Mouse (Mus musculus) regulatory T cell (primary cell): ENCODE data around the gene Rtn2.

ENCODE experiments used
- in situ Hi-C: fragments of 300-600 bp; cut with MboI, MseI; formaldehyde crosslinking; loops from one replicate; pipeline ENCODE4 v1.15.1; 2025; ENCODE audit warnings: high pct_unique_total_duplicates

The Rtn2 gene

DNA sequence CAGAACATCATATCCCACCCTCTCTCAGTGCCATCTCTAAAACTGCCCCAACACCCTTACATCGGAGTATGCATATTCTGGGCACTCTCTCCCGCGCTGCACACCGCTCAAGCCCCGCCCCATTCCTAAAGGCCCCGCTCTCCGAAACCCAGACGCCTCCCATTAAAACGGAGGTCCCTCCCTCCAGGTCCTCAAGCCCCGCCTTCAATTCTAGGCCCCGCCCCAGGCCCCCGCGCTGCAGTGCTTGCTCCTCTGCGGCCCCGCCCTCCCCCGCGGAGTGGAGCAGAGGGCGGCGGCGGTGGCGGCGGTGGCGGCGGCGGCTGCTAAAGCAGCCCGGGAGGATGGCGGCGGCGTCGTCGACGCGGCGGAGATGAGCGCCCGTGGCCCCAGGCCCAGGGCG, at the start of gene Rtn2:
Gene Rtn2 (plus strand): TSS at position 240 of the 400 bp plus-strand sequence.
- in situ Hi-C loops: loop anchor here (5.0 kb wide), 2 partner anchors 40 to 95 kb away; no protein-coding TSS in a partner anchor

- in situ Hi-C loops: no loop called here
These were observed 47.8 kb upstream of the Rtn2 start for GRCm38 (mm10) chr7:19234652-19235051.

DNA sequence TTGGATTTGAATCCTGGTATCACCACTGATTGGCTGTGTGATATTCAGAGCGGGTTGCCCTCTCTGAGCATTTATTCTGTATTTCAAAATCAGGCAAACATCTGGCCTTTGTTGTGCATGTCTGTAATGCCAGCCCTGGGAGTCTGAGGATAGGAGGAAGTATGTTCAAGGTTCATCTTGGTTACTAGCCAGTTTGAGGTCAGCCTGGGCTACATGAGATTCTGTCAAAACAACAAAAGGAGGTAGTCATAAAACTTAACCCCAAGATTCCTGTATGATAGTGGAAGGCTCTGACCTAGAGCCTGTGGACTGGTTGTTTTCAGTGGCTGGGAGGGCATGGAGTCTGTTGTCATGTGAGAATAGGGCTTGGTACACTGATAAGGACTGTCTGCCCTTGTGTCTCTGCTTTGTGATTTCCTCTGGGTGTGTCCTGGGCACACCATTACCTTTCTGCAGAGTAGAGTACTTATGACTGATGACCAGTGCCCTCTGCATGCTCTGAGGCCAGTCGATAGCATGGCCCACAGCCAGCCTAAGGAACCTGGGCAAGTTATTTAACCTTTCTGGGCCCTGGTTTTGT, 47.2 kb upstream of the Rtn2 start:
- in situ Hi-C loops: no loop called here

GRCm38 (mm10) chr7:19236411-19236810, 46.0 kb upstream of the Rtn2 start:
- in situ Hi-C loops: no loop called here

DNA sequence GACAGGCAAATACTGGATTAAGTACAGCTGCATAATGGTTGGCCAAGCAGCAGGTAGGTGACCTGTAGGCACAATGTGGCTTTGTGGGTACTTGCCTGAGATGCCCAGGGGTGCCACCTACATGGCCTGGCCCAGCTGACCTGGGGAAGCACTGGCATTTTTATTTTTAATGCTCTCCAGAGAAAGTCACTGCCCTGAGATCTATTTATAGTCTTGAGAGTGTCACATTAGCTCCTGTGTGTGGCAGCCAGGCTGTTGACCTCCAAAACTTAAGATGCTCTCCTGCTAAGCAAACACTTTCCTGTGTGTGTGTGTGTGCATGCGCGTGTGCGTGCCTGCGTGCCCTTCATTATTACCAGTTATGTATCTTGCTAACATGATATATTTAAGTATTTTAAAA, 44.1 kb upstream of the Rtn2 start:
- in situ Hi-C loops: no loop called here

- in situ Hi-C loops: no loop called here
These were observed 43.0 kb upstream of the Rtn2 start for GRCm38 (mm10) chr7:19239423-19239822.

DNA sequence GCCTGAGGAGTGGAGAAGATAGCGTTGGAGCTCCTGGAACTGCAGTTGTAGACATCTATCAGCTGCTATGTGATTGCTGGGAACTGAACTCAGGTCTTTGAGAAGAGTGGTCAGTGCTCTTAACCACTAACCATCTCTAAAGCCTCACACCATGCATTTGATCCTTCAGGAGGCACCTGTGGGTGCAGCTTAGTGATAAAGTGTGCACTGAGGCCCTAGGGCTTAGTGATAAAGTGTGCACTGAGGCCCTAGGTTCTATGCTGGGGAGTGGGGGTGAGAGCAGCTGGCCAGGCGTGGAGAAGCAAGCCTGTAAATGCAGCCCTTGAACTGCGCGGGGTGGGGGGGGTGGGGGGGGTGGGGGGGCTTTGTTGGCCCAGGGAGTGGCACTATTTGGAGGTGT, 42.4 kb upstream of the Rtn2 start:
- in situ Hi-C loops: loop anchor here (5.0 kb wide), 1 partner anchor 42 kb away; the partner anchor contains the start of genes Ppm1n and Rtn2

GRCm38 (mm10) chr7:19240905-19241463, 41.4 kb upstream of the Rtn2 start:
- in situ Hi-C loops: loop anchor here (5.0 kb wide), 1 partner anchor 41 kb away; the partner anchor contains the start of genes Ppm1n and Rtn2

GRCm38 (mm10) chr7:19242005-19242404, 40.4 kb upstream of the Rtn2 start:
- in situ Hi-C loops: loop anchor here (5.0 kb wide), 1 partner anchor 40 kb away; the partner anchor contains the start of genes Ppm1n and Rtn2

GRCm38 (mm10) chr7:19243858-19244257, 38.6 kb upstream of the Rtn2 start:
- in situ Hi-C loops: loop anchor here (5.0 kb wide), 1 partner anchor 38 kb away; the partner anchor contains the start of genes Ppm1n and Rtn2

- in situ Hi-C loops: no loop called here
These were observed 37.3 kb upstream of the Rtn2 start for GRCm38 (mm10) chr7:19245083-19245482.

DNA sequence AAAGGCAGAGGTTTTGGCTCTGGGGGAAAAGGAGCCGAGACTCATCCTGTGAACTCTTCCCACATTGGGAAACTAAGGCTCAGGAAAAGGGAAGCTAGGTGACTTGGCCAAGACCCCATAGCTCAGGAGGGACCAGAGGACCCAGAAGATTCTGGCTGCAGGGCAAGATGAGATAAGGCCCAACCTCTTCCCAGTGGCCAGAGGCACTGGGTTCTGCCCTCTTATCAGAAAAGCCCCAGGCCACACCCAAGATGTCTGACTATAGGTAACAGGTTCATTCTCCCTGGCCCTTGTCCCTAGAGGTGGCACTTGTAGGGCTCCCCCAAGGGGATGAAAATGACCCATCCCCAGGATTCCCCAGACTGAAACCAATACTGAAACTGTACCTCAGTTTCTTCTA, 35.6 kb upstream of the Rtn2 start:
- in situ Hi-C loops: no loop called here

- in situ Hi-C loops: no loop called here
These were observed 34.9 kb upstream of the Rtn2 start for GRCm38 (mm10) chr7:19247511-19247910.

DNA sequence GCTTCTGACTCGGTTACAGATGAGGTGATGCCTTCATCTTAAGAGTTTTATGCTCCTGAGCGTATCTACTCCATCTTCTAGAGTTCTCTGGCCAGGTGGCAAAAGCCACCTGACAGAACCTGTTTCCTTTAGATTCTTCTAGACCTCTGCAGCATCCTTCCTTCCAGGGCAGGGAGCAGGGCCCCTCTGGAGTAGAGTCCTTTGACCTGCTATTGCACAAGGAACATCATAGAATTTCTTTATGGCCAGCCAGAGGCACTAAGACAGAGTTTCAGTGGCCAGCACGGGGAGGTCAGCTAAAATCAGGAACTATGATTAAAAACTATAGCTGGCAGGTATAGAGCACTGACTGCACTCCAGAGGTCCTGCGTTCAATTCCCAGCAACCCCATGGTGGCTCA, 30.3 kb upstream of the Rtn2 start:
- in situ Hi-C loops: no loop called here

DNA sequence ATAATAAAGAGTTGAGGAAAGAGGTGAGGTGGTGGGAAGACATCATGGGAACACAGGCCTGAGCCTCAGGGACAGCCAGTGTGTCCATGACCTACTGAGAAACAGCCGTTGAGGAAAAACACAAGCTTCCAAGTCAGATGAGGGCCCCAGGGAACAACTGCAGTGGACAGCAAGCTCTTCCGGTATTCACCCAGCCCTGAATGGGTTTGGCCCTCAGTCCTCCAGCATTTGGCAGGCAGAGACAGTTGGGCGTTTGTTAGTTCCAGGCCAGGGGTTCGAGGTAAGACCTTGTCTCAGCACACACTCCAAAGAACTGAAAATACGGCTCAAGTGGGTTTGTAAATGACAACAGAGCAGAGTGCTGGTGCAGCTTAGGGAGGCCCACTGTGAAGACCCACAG, 29.0 kb upstream of the Rtn2 start:
- in situ Hi-C loops: no loop called here

GRCm38 (mm10) chr7:19255395-19255794, 27.0 kb upstream of the Rtn2 start:
- in situ Hi-C loops: no loop called here

GRCm38 (mm10) chr7:19256567-19256966, 25.9 kb upstream of the Rtn2 start:
- in situ Hi-C loops: no loop called here

DNA sequence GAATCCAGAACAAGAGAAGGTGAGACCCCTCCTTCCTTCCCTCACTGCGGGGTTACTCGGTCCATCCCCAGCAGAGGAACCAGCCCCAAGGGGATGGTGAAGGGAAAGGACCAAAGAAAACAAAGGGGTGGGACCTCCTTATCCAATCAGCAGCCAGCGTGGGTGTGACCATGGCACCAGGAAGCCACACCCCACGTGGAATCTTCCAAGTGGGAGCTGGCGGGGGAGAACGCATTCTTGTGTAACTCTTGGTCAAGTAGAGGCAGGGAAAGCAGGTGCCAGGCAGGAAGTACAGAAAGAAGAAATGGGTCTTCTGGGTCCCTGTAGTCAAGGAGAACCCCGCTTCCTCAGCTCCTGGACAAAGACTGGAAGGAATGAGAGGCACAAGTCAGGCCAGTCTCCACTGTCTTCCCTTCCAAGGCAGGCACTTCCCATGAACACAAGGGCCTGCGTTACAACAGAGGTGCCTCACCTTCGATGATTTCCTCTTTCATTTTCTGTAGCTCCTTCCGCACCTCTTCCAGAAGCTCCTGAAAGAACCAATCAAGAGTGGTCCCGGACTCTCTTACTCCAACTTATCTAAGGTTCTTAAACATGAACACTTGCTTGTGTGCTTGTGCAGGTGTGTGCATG, 24.9 kb upstream of the Rtn2 start:
- in situ Hi-C loops: no loop called here

GRCm38 (mm10) chr7:19258336-19258735, 24.1 kb upstream of the Rtn2 start:
- in situ Hi-C loops: no loop called here

- in situ Hi-C loops: no loop called here
These were observed 17.3 kb upstream of the Rtn2 start for GRCm38 (mm10) chr7:19265147-19265546.

- in situ Hi-C loops: no loop called here
These were observed 16.2 kb upstream of the Rtn2 start for GRCm38 (mm10) chr7:19265928-19266822.

DNA sequence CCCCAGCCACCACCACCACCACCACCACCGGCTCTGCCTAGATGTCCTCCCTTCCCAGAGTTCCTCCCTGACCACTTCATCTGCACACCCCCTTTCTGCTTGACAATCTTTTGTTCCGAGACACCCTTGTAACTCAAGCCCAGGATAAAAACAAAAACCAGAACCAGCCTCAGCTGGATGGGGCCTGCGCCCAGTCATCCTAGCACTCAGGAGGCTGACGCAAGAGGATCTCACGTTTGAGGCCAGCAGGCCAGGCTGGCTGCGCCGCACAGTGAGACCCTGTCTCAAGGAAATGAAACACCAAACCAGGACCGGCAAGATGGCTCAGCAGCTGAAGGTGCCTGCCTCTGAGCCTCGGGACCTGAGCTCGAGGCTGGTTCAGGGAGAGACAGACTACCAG, 15.4 kb upstream of the Rtn2 start:
- in situ Hi-C loops: no loop called here
